Comparison of ENCODE assay signal across 8 mouse cellular contexts in genomic region chr3:45375761-45376500, GRCm38 (mm10). TPM values are rescaled to one million over a fixed set of nuclear protein-coding genes. Genes with fewer than 3 reads are reported as not detected.
DNase-seq lines count a peak whose midpoint lies in the region; ATAC-seq and TF ChIP-seq lines count a peak whose summit lies in the region.

No protein-coding gene starts in this region.

- H3K27ac ChIP-seq in ES-E14 (ENCODE audit: insufficient read depth, low read depth, low read length, poor library complexity, severe bottlenecking) = no peak overlapping the region
- H3K27ac ChIP-seq in hindbrain, embryonic 11.5 days (ENCODE audit: low read depth, low read length) = peak overlapping the region; percentile 61
- H3K27ac ChIP-seq in lung, embryonic 14.5 days (ENCODE audit: low read depth) = no peak overlapping the region

- peak overlapping the region; percentile 56 to 65 for H3K4me3 ChIP-seq in ES-E14 (ENCODE audit: insufficient read depth in 1 of 2, low read depth in 1 of 2, low read length in 2 of 2, poor library complexity in 1 of 2, severe bottlenecking in 1 of 2)
- peak overlapping the region; percentile 61 for H3K4me3 ChIP-seq in hindbrain, embryonic 11.5 days (ENCODE audit: low read depth, low read length)
- H3K4me3 ChIP-seq in lung, embryonic 14.5 days (ENCODE audit: low read depth, low read length) = peak overlapping the region; percentile 57

- DNase-seq in ES-E14 (ENCODE audit: low read depth, low spot score) = peak; percentile 62
- peak; percentile 73 to 77 for DNase-seq in cerebellum, adult 18-20 months
- peak; percentile 88 for DNase-seq in forelimb bud, embryonic 11.5 days (ENCODE audit: low read depth, low spot score)
- DNase-seq in hindbrain, embryonic 11.5 days (ENCODE audit: low spot score) = peak; percentile 88
- DNase-seq in layer of hippocampus, adult 9-11 months = peak; percentile 68
- DNase-seq in lung, embryonic 14.5 days = peak; percentile 92
- peak; percentile 74 for DNase-seq in ovary, postnatal 36 days (ENCODE audit: low spot score)

- no peaks in the 10 kb centered on the region for H3K9me3 ChIP-seq in ES-E14 (ENCODE audit: control insufficient read depth, insufficient read depth, low read depth, low read length)
- H3K9me3 ChIP-seq in hindbrain, embryonic 11.5 days (ENCODE audit: control insufficient read depth, low read length) = no peaks in the 10 kb centered on the region
- H3K9me3 ChIP-seq in lung, embryonic 14.5 days (ENCODE audit: low read depth, low read length) = no peaks in the 10 kb centered on the region

- in situ Hi-C loops in ES-E14 (cut with MboI; ENCODE audit: low sequenced_read_pairs in 2 of 2, unreplicated experiment in 2 of 2) = no loop called here

- ATAC-seq in hindbrain, embryonic 11.5 days (ENCODE audit: low FRiP score) = peak; percentile 6; the same call in 1 of the 2 replicates
- ATAC-seq in lung, embryonic 14.5 days (ENCODE audit: insufficient read depth) = peak; percentile 14; the same call in 1 of the 2 replicates
- no peak for ATAC-seq in activated CD4-positive, CD25-positive, alpha-beta regulatory T cell, adult 4 months

- peaks cover 13% of the 10 kb centered on the region for H3K27me3 ChIP-seq in hindbrain, embryonic 11.5 days (ENCODE audit: control insufficient read depth, insufficient read depth, low read length)
- H3K27me3 ChIP-seq in lung, embryonic 14.5 days (ENCODE audit: insufficient read depth, low read length) = peaks cover 24% of the 10 kb centered on the region

- peak overlapping the region; percentile 96 for H3K4me2 ChIP-seq in hindbrain, embryonic 11.5 days (replicated peaks; ENCODE audit: low read depth, low read length)
- H3K4me2 ChIP-seq in lung, embryonic 14.5 days = peak overlapping the region; percentile 98

- 0 out of 4 replicates have a peak, but pooled peaks cover 0 to 3% of the 10 kb centered on the region in 2 experiments for H3K4me1 ChIP-seq in ES-E14 (ENCODE audit: control insufficient read depth in 2 of 2, insufficient read depth in 2 of 2, low read length in 2 of 2, poor library complexity in 1 of 2)
- peaks cover 4% of the 10 kb centered on the region; the same call in 1 of the 2 replicates for H3K4me1 ChIP-seq in hindbrain, embryonic 11.5 days (replicated peaks; ENCODE audit: control insufficient read depth, insufficient read depth, low read length)
- no peaks in the 10 kb centered on the region for H3K4me1 ChIP-seq in lung, embryonic 14.5 days (ENCODE audit: insufficient read depth)

- H3K9ac ChIP-seq in ES-E14 (ENCODE audit: insufficient read depth, low read depth, low read length, poor library complexity, severe bottlenecking) = peak overlapping the region; percentile 32; the same call in 1 of the 2 replicates
- 0 out of 2 replicates have a peak overlapping the region, but pooled peaks have one; percentile 7 for H3K9ac ChIP-seq in hindbrain, embryonic 11.5 days (ENCODE audit: low read depth, low read length)
- no peak overlapping the region for H3K9ac ChIP-seq in lung, embryonic 14.5 days

- WGBS in hindbrain, embryonic 11.5 days = under 1% methylated on average over 27 of the region's 27 CpGs
- under 1% methylated on average over 27 of the region's 27 CpGs for WGBS in lung, embryonic 14.5 days

- H3K36me3 ChIP-seq in ES-E14 (ENCODE audit: control insufficient read depth, insufficient read depth, low read length, poor library complexity, severe bottlenecking) = no peaks in the 10 kb centered on the region
- H3K36me3 ChIP-seq in hindbrain, embryonic 11.5 days (ENCODE audit: control insufficient read depth, insufficient read depth, low read length) = no peaks in the 10 kb centered on the region
- H3K36me3 ChIP-seq in lung, embryonic 14.5 days (ENCODE audit: insufficient read depth) = no peaks in the 10 kb centered on the region

- peak; percentile 89 for TF ChIP-seq CTCF in lung, embryonic 14.5 days (IDR thresholded peaks at IDR 0.05; ENCODE audit: low read depth)

TF ChIP-seq in ES-E14, 5 proteins besides CTCF, POLR2A, EP300 and RAD21:
- TF ChIP-seq HCFC1 (IDR thresholded peaks at IDR 0.05; ENCODE audit: borderline replicate concordance, insufficient read depth, low read length) (no peak), MAFK (IDR thresholded peaks at IDR 0.05; ENCODE audit: insufficient read depth, low read depth, low read length) (no peak), CHD2 (IDR thresholded peaks at IDR 0.05; ENCODE audit: low read depth, low read length) (no peak), ZNF384 (IDR thresholded peaks at IDR 0.05; ENCODE audit: low read depth, low read length) (peak; percentile 99), ZC3H11A (IDR thresholded peaks at IDR 0.05; ENCODE audit: borderline replicate concordance, low read depth, low read length) (peak; percentile 32; the same call in 1 of the 2 replicates)
TF ChIP-seq in ES-E14: peak in this region for 2.

RNA-seq across cellular contexts. Expression of gene Pcdh10, which starts 2.3 kb away (rescaled TPM):
- 0.11 and 0.31 TPM in 2 replicates for total RNA-seq in ES-E14 (2012; rRNA removed)
- polyA plus RNA-seq in hindbrain, embryonic 11.5 days (2014; fragmentation: Nextera tagmentation; extraction: Ambion mirVana) = 4.5 and 4.6 TPM in 2 replicates
- polyA plus RNA-seq in lung, embryonic 14.5 days (2014; fragmentation: Nextera tagmentation; extraction: Ambion mirVana) = 0.31 and 0.37 TPM in 2 replicates
- under 1 TPM in 1 of 2 experiments, not detected in 1; 0.09 TPM for polyA plus RNA-seq in activated CD4-positive, CD25-positive, alpha-beta regulatory T cell, adult 4 months (2017; shearing (Covaris generic))
